Mouse (Mus musculus): Measurements from ENCODE around the gene Lfng.

Gene Lfng

GRCm38 (mm10) chr5:140615321-140616109 is 8.4 kb downstream of the Lfng start:
- WGBS, result 61% methylated on average over 10 of the region's 10 CpGs

DNA sequence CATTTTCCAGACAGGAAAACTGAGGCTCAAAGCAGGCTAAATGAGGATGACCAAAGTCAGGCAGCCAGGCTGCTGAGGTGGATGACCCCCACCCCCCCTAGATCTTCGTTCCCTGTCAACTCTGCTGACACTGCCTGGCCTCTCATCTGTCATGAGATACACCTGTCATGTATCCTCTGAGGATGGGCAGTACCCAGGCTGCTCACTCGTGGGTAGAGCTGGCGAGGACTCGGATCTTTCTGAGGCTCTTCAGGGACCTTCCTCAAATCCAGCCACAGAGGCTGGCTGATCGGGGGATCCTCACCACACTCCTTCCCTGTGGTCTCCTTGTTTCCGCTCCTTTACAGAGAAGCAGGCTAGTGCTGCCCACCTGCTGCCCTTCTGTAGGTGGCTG is 9.0 kb downstream of the Lfng start:
- WGBS, result 85% methylated on average over 6 of the region's 6 CpGs

DNA sequence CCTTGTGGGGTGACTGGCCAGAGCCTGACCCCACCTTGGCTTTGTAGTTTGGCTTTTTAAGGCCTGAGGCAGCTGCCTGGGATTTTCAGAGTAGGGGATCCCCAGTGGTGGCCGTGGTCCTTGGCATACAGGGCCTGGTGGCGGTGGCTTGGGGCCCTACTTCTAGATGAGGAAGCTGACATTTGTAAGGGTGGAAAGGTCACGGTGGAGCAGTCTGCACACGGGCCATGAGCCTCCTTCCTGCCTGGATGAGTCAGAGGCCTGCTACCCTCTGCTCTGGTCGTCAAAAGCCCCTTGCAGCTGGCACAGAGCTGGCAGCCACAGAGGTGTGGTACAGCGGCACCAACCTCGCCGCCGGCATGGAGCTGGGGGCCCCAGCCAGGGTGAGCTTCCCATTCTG is 9.6 kb downstream of the Lfng start:
- 75% methylated on average over 9 of the region's 9 CpGs for WGBS

DNA sequence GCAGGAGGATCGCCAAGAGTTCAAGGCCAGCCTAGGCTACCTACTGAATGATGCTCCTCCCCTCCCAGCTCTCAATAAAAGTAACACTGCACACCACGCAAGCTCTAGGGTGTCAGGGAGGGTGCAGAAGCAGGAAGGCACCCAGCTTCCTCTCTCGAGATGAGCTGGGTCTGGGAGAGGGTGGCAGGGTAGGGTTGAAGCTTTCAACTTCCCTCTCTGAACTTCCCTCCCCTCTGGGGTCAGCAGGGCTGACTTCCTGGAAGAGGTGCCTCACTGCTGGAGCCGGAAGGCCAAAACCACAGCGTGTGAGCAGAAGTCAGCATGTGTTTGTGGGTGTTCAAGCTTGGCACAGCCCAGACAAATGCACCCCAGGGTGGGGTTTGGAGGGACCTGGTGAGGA is 10.6 kb downstream of the Lfng start:
- 58% methylated on average over 5 of the region's 5 CpGs for WGBS

- WGBS, result 10% methylated on average over 6 of the region's 6 CpGs
These were observed 12.1 kb downstream of the Lfng start for GRCm38 (mm10) chr5:140619151-140619771.

DNA sequence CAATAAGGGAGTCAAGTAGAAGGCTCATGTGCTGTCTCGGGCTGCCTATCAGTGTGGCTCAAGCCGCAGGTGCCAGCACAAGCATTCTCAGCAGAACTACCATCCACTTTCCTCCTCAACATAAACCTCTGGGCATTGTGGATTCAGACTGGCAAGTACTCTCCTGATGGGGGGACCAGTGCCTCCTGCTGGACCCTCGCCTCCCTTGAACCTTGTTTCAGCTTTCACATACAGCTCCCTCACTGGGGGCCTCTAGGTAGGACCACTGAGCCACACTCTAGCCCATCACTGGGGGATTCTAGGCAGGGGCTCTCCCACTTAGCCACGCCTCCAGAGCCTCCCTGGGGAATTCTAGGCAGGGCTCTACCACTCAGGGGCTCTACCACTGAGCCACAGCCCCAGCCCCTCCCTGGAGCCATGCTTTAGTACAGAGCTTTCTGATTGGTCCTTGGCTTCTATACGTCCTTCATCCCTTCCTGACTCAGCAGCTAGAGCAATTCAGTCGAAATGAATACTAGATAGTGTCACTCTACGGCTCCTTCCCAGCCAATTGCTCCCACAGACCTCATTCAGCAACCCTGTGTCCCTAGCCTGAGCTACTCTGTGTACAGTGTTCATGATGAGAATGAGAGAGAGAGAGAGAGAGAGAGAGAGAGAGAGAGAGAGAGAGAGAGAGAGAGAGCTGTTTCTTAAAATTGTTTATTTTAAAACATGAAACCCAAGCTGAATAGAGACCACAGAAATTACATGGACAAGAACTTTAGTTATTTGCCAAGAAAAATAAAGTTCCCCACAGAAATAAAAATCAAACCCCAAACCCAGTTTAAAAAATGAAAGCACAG is 13.0 kb downstream of the Lfng start:
- WGBS, result 35% methylated on average over 7 of the region's 7 CpGs

DNA sequence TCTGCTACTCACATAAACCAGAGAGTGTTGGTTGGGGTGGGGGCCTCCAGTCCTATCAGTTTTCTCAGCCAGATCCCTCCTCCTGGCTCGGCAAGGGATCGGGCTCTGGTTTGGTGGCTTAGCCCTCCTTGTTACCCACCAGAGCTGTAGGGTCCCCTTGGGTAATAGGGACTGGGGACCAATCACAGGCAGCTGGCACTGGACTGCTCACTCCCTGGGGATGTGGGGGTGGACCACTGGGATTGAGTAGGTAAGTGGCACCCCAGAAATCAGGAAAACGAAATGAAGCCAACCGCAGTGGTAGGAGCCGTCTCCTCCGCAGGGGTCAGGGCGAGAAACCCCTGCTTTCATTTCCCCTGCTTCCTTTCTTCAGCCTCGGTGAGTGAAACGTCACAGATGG is 14.0 kb downstream of the Lfng start:
- WGBS, result 62% methylated on average over 9 of the region's 9 CpGs

DNA sequence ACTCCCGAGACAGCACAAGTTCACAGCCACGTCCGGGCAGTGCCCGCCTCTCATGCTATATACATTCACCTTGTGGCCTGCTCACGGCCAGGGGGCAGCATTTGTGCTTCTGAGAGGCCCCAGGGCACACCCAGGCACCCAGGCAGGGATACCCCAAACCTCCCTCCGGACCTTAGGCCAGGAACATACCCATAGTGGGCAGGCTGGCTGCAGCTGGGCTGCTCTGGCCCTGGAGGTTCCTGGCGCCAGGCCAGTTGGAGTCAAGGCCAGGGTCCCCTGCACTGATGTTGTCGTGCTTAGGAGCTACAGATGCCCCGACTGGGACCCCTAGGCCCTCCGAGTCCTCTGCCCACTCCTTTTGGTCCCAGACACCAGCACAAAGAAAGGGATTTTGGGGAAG is 14.4 kb downstream of the Lfng start:
- 61% methylated on average over 10 of the region's 10 CpGs for WGBS

DNA sequence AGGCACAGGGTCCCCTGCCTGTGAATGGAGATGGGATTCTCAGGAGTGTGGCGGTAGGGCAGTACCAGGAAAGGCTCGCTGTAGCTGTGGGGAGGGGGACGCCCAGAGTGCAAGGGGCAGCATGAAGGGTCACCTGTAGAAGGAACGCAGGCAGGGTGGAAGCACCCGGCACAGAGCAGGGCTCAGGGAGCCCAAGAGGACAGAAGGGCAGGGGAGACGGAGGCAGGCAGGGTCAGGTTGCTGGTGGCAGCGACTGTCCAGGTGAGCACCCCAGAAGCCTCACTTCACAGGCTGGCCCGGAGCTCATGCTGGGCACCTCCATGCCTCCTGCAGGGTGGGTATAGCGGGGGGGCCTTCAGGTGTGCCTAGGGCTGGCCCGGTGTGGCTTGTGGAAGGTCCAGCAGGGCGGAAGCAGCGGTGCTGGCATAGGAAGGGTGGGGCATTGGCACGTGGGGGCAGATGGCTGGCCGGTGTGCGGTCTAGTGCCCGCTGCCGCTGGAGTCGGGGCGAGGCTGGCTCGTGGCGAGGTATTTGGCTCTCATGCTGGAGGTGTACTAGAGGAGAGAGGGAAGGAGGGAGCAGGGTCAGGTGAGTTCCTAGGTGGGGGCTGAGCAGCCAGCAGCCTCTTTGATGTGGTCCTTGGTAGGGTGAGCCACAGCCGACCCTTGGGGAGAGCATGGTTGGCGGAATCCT is 16.0 kb downstream of the Lfng start:
- WGBS, result 90% methylated on average over 23 of the region's 23 CpGs

GRCm38 (mm10) chr5:140623791-140624190 is 16.7 kb downstream of the Lfng start:
- WGBS, result 67% methylated on average over 4 of the region's 4 CpGs

DNA sequence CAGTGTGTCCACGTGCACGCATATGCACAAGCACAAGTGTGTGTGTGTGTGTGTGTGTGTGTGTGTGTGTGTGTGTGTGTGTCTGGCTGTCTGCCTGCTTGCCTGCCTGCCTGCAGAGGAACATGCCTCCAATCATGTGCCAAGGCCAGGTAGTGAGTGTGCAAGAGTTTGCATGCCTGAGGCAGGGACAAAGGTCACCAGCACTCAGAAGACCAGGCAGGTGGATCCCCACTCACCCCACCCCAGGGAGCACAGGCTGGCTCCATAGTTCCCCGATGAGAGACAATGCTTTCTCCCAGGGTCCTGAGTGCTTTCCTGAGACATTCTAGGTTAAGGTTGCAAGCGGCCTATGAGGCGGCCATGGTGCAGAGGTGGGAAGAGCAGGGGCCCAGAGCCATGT is 17.1 kb downstream of the Lfng start:
- WGBS, result 86% methylated on average over 5 of the region's 5 CpGs

DNA sequence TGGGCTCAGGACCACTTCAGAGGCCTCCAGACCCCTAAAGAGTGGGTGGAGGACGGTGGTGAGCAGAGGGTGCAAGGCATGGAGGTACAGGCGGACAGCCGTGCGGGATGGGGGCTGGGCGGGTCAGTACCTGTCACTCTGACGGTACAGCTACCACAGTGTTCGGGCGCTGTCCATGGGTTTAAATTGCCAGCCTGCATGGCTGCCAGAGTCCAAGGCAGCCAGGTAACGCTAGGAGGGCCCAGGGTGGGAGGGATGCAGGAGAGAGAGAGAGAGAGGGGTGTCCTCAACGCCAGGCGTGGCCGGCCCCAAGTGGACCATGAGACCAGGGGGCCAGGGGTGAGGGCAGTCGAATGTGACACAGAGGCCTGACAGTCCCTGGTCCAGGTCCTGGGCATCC is 17.8 kb downstream of the Lfng start:
- 90% methylated on average over 13 of the region's 13 CpGs for WGBS

- WGBS, result 90% methylated on average over 5 of the region's 5 CpGs
These were observed 20.5 kb downstream of the Lfng start for GRCm38 (mm10) chr5:140627580-140627979.

- WGBS, result 94% methylated on average over 9 of the region's 9 CpGs
These were observed 21.9 kb downstream of the Lfng start for GRCm38 (mm10) chr5:140628995-140629394.

- 52% methylated on average over 7 of the region's 7 CpGs for WGBS
These were observed 26.3 kb downstream of the Lfng start for GRCm38 (mm10) chr5:140633432-140633831.

- 70% methylated on average over 26 of the region's 26 CpGs for WGBS
These were observed 27.9 kb downstream of the Lfng start for GRCm38 (mm10) chr5:140634798-140635722.

DNA sequence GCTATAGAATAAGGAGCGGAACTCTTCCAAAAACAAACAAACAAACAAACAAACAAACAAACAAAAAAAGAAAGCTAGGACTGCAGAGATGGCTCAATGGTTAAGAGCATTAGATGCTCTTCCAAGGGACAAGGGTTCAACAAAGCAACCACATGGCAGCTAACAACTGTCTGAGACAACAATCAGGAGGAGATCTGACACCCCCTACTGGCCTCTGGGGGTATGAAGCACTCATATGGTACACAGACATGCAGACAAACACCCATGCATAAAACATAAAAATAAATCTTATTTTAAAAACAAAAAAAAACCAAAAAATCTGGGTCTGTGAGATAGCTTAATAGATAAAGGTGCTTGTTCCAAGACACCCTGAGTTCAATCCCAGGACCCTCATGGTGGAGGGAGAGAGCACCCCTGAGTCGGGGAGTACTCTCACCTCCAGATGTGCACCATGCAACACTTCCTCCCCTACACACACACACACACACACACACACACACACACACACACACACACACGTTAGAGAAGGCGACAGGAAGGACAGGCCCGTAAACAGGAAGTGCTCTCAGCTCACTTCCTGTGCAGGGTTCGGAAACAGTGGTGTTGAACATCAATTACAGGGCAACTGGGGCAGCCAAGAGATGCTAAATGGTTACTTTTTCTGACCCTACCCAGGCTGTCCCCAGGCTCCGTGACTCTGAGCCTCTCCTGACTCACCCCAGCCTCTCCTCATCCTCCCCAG is 29.4 kb downstream of the Lfng start:
- WGBS, result 70% methylated on average over 7 of the region's 7 CpGs

DNA sequence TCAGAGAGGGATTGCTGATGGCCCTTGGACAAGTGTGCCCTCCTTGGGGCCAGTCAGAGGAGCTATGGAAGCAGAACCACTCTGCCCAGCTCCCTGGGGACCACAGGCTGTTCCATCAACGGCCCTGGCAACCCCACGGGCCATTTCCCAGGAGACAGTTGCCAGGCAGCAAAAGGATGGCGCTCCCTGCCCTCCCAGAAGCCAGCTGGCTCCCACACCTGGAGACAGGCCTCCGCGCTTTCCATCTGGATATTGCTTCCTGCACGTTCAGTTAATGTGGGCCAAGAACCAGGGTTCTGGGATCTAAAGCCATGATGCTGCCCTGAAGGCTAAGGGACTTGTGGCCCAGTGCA is 29.9 kb downstream of the Lfng start:
- 56% methylated on average over 6 of the region's 6 CpGs for WGBS

- WGBS, result 72% methylated on average over 3 of the region's 3 CpGs
These were observed 30.9 kb downstream of the Lfng start for GRCm38 (mm10) chr5:140637989-140638388.

- WGBS, result 84% methylated on average over 6 of the region's 6 CpGs
These were observed 31.4 kb downstream of the Lfng start for GRCm38 (mm10) chr5:140638484-140638883.
